Mouse (Mus musculus) megakaryocyte progenitor cell, adult 5-6 weeks (primary cell): ENCODE data around the gene Nup214. TPM values are rescaled to one million over a fixed set of nuclear protein-coding genes. Genes with fewer than 3 reads are reported as not detected.

Source experiments
- ATAC-seq: replicated peaks from 2 replicates; pipeline ENCODE4 v1.8.0; 2016; ENCODE audit warnings: mild to moderate bottlenecking, moderate TSS enrichment, inconsistent platforms; ENCODE audit not compliant: poor library complexity
- total RNA-seq, 2 experiments: library from RNA; stranded (forward) in 1 of 2; stranded (reverse) in 1 of 2; fragments of 157-497, 149-512 nt in 1 of 2; fragments of 200-1000 nt in 1 of 2; gene quantifications; 2 replicates each; pipeline versions ENCODE4 v1.2.3 to v1.2.4; 2015 to 2017

Nup214 gene
- total RNA-seq, 2 experiments from 2014 or later, result 30.7 to 106 TPM

DNA sequence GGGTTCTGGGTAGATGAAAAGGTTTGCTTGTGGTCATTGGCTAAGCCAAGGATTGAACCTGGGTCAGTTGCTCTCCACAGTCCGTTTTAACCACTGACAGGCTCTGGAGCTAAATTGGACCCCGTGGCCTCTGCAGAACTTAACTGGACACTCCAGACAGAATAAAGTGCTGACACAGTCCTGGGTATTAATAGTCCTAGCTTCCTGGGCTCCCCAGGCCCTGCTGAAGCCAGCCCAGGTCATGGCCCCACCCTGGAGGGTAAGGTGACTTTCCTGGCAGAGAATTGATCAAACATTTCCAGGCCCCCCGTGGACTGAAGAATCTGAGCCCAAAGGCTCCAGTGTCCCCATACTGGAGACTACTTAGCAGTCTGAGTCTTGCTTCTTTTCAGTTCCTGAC, 117.7 kb downstream of the Nup214 start:
- no peak for ATAC-seq

DNA sequence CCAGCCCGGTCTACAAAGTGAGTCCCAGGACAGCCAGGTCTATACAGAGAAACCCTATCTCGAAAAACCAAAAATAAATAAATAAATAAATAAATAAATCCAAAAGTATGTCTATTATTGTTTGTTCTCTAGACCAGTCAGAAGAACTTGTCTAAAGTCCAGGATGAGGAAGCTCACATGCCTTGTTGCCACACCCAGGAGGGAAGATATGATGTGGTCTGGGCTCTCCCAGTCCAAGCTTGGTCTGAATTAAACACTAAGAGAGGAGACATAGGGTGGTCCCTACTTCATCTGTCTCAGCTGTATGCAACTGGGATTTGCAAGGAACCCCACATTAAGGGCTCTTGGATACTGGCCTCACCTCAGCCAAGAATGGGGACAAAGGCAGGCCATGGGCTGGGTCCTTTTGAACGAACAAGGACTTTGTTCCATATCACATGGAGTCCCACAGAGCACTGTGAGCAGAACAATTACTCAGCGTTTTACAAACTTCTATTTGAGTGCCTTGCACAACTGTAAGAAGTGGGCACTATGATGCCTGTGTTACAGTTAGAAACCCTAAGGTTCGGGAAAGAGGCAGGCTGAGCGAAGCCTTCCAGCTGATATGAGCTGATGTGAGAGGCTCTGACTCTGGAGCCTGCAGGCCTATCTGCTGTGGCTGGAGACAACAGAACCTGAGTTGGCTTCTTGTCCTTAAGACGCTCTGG, 119.9 kb downstream of the Nup214 start:
- no peak for ATAC-seq

DNA sequence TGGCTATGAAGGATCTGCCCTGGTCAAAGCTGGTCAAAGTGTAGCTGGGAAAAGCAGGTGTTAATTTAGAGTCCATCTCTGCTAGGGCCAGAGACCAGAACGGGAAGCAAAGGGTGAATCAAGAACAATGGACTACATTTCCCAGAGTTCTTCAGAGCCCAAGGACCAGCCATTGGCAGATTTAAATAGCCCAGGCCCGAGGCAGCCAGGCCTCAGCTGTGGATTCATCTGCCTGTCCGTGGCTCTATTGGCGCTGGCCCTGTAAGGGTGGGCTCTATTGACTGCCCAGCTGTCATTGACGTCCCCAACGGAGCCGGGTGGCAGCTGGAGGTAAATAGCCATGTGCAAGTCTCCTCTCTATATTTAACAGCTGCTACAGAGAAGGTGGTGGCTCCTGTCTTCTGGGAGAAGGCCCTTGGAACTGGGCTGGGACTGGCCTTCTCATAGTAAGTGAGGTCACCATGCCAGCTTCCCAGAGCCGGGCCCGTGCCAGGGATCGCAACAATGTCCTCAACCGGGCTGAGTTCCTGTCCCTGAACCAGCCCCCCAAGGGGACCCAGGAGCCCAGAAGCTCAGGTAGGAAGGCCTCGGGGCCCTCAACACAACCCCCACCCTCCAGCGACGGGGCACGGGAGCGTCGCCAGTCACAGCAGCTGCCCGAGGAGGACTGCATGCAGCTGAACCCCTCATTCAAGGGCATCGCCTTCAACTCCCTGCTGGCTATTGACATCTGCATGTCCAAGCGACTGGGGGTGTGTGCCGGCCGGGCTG, 121.3 kb downstream of the Nup214 start, which contains the start of gene Plpp7:
Gene Plpp7 (plus strand): TSS at position 178 of the 771 bp plus-strand sequence.
- ATAC-seq, result peak; percentile 78

DNA sequence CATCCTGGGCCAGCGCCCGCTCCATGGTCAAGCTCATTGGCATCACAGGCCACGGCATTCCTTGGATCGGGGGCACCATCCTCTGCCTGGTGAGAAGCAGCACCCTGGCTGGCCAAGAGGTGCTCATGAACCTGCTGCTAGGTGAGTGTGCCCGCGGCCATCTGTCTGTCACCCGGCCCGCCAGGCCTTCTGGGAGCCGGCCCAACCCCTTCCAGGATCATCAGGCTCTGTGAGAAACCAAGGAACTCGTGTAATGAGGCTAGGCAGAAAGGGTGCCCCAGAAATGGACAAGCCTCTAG, 121.8 kb downstream of the Nup214 start:
- no peak for ATAC-seq

DNA sequence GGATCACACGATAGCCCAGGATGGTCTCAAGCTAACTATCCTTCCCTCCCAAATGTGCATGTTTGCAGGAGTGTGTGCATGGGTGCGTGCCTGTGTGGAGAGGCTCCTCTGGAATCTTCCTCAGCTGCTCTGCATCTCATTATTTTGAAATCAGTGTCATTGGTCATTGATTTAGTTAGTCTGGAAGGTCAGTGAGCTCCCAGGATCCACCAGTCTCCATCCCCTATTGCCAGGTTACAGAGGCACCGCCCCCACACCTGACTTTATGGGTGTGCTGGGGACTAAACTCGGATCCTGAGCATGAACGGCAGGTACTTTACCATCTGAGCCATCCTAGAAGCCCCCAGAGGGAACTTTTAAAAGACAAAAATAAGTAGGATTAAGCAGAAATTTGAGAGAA, 128.7 kb downstream of the Nup214 start:
- ATAC-seq, result no peak

DNA sequence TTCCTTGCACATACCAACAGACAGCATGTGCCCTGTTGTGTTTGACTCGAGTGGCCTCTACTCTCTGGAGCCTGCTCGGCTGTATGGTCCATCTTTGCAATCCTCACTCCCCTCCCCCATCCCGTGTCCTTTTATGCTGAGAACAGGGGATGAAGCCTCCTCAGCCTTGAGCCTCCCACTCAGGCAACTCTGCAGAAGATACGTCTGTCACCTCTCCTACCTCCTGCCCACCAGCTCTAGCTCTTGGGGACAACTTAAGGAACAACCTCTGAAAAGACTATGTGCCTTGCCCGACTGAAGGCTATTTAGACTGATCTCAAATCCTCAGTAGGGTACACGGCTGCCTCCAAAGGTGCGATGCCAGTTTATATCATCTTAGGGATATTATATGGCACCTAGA, 129.3 kb downstream of the Nup214 start:
- ATAC-seq, result no peak

Other genes starting within 250 kb of the Nup214 start
- not detected in 2 replicates for gene Qrfp, start 163.9 kb upstream of the Nup214 start, total RNA-seq (2015)
- gene Qrfp, start 163.9 kb upstream of the Nup214 start, total RNA-seq (2017), result not detected in 2 replicates
- gene Fibcd1, start 128.4 kb upstream of the Nup214 start, total RNA-seq (2015), result not detected in 2 replicates
- gene Fibcd1, start 128.4 kb upstream of the Nup214 start, total RNA-seq (2017), result not detected in 2 replicates
- gene Lamc3, start 87.1 kb upstream of the Nup214 start, total RNA-seq (2015), result not detected in 2 replicates
- gene Lamc3, start 87.1 kb upstream of the Nup214 start, total RNA-seq (2017), result not detected in 2 replicates
- 0.24 and 0.25 TPM in 2 replicates for gene Aif1l, start 24.3 kb upstream of the Nup214 start, total RNA-seq (2015)
- gene Aif1l, start 24.3 kb upstream of the Nup214 start, total RNA-seq (2017), result 0.47 TPM in 1 of 2 replicates, not detected in the other
- 8.9 and 11.9 TPM in 2 replicates for gene Fam78a, start 110.4 kb downstream of the Nup214 start, total RNA-seq (2015)
- 7.5 and 10.8 TPM in 2 replicates for gene Fam78a, start 110.4 kb downstream of the Nup214 start, total RNA-seq (2017)
- gene Plpp7, start 121.1 kb downstream of the Nup214 start, total RNA-seq (2015), result 1.4 TPM in 2 replicates
- gene Plpp7, start 121.1 kb downstream of the Nup214 start, total RNA-seq (2017), result 0.54 and 2.5 TPM in 2 replicates
- 37.5 and 37.8 TPM in 2 replicates for gene Prrc2b, start 176.6 kb downstream of the Nup214 start, total RNA-seq (2015)
- gene Prrc2b, start 176.6 kb downstream of the Nup214 start, total RNA-seq (2017), result 16.6 and 18.2 TPM in 2 replicates